Mouse (Mus musculus) retina, postnatal 7 days (tissue): ENCODE results near the gene Src.
"Not testable (repeated sequence)": the region's sequence is repeated elsewhere in the genome, so short reads cannot be mapped to it uniquely, and the experiment has no call there.

Experiments
- DNase-seq: peaks from one replicate; pipeline ENCODE4 v3.0.0-alpha.2; 2012; ENCODE audit warnings: low read depth, low spot score

The Src gene

DNA sequence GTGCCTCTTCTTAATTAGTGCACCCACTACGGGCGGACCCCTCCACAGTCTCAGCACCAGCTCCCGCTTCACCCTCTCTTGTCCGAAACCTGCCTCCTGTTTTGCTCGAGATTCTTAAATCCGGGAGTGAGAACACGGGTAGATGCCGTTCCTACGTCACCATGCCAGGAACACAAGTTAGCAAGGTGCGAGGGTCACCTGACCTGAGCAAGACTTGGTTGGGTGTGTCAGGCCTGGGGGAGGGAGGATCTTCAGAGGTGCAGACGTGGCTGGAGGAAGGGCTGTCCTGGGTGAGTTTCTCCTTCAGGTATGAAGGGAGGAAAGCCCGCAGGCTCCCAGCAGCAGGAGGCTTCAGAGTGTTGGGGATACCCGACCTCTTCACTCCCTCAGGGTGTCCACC is at the start of gene Src:
Src (plus strand) TSS at position 239 of the 400 bp plus-strand sequence.
- no peak for DNase-seq

DNA sequence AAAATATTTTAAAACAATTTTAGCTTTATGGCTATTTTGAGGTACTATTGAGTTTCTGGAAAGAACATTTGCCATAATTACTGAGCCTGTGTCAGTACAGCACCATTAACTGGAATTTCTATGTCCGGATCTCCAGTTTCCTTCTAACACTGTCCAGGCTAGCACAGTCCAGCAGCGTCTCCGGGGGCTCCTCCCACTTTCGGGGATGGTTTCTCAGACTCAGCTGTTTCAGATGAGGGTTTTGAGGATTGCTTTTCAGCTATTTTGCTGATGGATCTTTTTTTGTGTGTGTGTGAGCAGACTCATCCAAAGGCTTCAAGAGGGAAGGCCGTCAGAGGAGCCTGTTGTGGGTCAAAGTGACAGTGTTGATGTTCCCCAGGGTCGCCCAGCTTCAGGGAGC is 46.5 kb upstream of the Src start:
- no peak for DNase-seq

DNA sequence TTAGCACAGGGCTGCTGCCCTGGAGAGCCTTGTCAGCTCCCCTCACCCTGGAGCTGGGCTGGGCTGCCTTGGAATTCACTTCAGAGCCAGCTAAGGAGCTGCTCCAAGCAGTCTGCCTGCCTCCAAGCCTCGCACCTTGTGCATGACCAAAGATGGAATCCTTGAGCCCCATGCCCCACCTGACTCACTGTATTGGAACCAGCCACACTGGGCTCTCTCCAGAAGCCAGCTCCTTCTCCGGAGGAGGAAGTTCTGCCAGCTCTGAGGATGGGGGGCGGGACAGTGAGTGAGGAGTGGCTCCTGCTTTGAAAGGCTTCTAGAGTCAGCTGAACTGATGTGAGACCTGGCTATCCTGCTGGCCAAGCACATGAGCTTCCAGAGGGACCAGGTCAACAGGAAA is 44.6 kb upstream of the Src start:
- DNase-seq: no peak

DNA sequence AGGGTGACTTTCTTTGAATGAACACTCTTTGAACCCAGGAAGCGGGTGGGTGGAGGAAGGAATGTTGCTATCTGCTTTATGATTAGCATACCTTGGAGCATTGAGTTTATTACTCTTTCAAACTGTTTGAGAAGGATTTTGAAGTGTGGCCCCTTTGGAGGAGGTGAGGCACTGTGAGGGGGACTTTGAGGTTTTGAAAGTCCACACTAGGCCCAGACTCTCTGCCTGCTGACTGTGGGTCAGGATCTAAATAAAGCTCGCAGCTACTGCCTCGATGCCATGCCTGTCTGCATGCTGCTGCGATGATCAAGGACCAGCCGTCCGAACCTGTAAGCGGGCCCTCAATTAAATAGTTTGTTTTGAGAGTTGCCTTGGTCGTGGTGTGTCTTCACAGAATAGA is 43.2 kb upstream of the Src start:
- no peak for DNase-seq

DNA sequence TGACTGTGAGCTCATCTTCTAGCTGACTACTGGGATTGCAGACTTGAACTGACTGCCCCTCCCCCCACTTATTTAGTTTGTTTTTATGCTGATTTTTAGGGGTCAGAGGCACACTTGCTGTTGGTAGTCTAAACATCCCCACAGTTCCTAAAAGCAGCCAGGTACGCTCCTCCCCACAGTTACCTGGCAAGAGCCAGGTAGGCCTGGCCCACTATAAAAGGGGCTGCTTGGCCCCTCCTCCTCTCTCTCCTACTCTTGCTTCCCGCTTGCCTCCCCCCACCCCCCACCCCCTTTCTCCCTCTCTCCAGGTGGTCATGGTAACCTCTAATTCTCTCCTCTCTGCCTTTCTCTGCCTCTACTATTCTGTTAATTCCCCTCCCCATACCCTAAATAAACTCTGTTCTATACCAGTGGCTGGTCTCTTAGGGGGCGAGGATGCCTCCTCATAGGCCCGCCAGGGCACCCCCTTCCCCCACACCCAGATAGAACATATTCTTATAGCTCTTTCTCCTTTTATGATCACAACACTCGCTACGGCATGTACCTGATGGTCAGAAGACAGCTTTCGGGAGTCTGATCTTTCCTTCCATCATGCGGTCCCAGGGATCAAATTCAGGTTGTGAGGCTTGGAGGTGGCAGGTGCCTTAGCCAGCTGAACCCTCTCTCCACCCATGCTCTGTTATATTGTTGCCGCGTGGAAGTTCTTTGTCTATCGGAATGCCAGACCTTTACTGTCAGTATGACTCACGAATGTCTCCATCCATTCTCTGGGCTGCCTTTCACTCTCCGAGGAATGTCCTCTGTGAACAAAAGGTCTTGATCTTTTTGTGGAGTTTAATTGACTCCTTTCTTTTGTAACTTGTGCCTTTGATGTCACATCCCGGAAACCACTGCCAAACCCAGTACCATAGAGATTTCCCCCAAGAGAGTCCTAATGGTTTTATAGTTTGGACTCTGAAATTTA is 42.2 kb upstream of the Src start:
- no peak for DNase-seq

DNA sequence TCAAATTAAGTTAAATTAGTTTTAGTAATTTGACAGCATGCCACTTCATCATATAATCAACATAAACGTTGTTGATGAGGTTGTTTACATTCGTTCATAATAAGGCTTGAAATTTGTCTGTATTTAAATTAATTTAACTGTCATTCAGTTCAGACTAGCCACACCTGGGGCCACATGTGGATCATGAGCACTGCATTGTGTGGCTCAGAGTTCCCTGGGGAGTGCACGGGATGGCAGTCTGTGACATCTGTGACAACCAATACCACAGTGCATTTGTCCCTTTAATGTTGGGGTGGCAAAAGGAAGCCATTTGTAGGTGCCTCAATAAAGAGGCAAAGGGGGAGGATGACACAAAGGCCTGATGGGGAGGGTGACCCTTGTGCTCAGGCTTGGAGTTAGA is 41.2 kb upstream of the Src start:
- no peak for DNase-seq

DNA sequence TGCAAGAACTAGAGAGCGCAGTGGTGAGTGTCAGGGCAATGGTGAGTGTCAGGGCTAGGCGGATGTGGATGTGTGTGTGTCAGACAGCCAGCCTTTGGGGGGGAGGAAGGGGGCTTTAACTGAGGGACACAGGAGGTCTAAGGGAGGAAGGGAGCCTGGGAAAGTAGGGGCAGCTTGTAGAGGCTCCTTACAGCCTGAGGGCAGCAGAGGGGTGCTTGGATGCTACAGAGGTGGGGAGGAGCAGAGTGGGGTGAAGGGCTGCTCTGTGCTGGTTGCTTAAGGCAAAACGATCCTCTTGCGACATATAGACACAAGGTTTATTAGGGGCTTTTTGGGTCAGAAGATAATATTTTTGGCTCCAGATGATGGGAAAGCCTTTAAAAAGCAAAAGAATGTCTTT is 33.4 kb upstream of the Src start:
- DNase-seq: no peak

DNA sequence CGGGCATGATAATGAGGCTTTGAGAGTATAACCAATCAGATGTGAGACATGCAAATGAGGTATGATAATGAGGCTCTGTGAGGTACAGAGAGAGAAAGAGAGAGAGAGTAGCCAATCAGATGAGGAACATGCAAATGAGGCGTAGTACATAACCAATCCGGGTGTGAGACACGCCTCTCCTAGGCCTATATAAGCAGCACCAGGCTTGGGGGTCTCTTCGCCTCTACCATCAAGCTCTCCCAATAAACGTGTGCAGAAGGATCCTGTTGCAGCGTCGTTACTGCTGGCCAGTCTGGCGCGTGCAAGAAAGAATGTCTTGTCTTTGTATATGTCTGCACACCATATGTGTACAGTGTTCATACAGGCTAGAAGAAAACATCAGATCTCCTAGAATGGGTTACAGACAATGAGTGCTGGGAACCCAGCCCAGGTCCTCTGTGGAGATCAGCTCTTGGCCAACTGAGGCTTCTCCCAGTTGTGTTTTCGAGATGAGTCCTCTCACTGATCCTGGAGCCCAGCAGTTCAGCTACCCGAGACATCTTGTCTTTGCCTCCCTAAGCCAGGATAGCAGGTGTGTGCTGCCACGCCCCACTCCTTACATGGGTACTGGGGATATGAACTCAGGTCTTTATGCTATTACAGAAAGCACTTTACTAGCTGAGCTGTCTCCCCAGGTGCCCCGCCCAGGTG is 29.2 kb upstream of the Src start:
- DNase-seq: not testable (repeated sequence)

DNA sequence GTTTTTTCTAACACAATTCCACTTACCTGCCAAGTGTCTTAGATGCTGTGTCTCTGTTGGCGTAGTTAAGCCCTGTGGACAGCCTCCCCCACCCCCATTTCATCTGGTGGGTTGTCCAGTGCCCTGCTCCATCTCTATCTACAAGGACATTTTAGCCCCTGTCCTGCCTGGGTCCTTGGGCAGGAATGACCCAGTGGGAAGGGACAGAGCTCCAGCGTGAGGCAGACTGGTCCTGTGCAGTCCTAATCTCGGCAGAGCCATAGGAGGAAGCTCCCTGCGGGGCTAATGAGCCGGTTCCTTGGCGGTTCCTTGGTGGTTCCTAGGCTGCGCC is 28.7 kb upstream of the Src start:
- DNase-seq: no peak

DNA sequence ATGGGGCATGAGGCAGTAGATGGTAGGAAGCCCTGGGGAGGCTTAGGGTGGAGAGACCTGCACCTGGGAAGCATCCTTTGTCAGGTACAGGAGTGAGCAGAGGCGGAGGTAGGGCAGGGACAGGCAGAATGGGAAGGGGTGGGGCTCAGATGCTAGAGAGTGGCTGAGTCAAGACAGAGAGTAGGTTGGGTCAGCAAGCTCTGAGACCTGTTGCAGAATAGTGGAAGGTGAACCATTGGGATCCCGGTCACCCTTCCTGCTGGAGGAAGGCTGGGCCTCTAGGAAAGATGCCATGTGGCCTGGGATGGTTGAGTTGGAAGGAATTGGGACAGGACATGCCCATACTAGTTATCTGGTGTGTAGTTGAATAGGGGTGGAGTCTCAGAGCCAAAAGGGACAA is 25.9 kb upstream of the Src start:
- no peak for DNase-seq

DNA sequence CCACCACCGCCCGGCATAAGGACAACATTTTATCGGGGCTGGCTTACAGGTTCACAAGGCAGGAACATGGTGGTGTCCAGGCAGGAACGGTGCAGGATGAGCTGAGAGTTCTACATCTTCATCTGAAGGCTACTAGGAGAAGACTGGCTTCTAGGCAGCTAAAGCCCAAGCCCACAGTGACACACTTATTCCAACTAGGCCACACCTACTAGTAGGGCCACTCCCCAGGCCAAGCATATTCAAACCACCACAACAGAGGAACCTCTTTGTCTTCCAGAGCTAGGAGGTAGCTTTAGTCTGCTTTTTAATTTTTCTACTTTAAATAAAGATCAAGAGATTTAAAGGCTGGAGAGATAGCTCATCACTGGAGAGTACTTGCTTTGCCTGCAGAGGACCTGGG is 24.7 kb upstream of the Src start:
- no peak for DNase-seq

DNA sequence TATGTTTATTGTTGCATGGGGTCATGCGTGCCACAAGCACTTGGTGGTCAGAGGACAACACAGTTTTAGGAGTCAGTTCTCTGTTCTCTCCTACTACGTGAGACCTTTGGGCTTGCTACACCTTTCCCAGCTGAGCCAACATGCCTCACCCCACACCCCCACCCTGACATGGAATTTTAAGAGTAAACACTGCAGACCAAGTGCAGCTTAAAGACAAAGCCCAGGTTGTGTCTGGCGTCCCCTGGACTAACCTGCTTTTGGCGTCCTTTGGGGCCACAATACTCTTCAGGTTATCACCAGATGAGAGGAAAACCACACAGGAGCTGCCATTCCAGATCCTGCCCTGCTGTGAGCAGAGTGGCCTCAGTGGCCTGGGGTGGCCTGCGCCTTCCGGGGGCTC is 23.4 kb upstream of the Src start:
- no peak for DNase-seq

DNA sequence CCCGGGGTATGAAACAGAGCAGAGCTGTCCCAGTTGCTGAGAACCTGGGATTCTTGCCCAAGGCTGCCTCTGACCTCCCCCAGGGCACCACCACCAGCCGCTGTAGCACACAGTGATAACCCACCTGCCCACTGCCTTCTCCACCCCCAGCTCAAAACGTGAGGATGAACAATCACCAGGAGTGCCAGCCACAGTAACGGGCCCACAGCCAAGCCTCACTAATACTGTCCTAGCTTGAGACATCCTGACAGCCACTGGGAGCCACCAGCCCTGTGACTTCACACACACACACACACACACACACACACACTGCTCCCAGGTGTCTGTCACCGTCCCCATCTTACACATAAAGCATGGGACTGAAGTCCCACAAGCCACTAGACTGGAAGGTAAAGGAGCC is 22.9 kb upstream of the Src start:
- DNase-seq: no peak

DNA sequence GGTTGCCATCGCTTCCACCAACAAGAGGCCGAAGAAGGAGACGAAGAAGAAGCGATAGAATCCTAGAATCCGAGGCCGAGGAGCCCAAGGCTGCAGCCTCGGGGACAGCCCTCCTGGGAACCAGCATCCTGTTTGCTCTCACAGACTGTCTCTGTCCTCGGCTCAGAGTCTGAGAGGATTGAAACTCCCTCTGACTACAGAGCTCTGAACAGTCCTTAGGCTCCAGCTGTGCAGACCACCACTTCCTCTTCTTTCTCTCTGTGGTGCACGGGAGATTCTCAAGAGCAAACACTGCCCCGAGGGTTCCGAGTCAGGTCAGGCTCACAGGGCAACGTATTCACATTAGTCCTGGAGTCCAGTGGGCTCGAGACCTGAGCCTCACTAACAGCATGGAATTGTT is 22.3 kb upstream of the Src start:
- no peak for DNase-seq

DNA sequence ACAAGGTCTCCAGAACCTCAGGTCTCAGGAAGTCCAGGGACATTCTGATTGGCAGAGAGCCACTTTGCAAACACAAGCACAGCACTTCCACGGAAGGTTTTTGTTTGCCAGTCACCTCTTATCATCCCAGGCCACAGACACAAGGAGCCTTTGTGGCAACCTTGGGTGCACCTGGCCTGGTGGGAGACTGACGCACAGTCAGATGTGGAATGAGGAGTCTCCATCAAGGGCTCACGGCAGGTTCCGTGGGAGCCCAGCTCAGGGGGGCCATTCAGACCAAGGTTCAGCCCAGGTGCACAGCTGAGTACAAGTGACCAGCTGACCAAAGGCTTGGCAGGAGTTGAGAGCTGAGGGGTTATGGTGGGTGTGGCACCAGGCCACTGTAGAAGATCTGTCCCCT is 20.9 kb upstream of the Src start:
- DNase-seq: no peak

DNA sequence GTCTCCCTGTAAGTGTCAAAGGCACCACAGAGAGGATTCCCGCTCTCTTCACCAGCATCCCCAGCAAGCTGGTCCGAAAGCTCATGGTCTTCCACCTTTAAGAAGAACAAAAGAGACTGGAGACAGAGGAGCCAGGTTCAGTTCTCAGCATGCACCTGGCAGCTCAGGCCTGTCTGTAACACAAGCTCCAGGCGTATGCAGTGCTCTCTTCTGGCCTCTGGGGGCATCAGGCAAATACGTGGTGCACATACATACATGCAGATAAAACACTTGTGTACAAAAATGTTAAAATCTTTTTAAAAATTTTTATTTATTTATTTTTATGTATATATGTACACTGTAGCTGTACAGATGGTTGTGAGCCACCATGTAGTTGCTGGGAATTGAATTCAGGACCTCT is 19.7 kb upstream of the Src start:
- no peak for DNase-seq

DNA sequence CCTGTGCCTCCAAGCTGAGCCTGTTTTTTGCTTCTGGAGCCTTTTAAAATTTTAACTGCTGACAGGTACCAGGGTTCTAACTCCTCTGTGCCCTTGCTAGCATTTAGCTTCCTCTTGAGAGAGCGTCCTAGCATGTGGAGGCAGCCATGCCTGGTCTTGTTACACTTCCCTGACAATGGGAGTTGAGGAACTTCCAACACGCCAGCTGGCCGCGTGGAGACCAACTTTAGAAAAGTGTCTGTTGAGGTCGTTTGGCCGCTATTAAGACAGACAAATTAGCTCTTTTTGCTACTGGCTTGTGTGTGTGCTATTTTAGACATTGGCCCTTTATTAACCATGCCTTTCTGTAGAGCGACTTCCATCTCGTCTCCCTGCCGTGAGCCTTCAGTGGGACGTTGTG is 18.4 kb upstream of the Src start:
- no peak for DNase-seq

DNA sequence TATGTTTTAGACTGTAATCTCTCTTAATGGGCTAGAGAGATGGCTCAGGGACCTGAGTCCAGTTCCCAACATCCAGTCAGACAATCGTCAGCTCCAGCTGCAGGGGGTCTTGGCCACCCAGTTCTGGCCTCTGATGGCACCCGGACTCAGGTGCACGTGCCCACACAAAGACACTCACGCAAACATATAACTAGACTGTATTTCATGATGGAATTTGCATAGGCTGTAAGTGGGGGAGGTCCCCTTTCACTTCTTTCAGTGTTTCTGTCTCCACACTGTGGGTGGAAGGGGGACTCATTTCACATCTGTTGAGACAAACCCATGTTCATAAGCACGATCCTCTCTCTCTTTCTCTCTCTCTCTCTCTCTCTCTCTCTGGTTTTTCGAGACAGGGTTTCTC is 17.8 kb upstream of the Src start:
- no peak for DNase-seq

DNA sequence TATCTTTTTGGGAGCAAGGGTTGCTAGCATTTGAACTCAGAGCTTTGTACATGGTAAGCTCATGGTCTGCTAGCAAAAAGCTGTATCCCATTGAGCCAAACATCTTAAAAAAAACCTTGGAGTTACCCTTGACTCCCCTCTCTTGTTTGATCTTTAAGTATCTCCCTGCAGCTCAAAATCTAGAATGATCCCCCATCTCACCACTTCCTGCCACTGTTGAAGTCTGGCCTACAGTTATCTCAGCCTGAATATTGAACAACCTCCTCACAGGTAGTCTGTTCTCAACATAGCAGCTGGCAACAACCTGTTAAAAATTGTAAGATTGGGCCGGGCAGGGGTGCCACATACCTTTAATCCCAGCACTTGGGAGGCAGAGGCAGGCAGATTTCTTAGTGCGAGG is 17.0 kb upstream of the Src start:
- DNase-seq: no peak

DNA sequence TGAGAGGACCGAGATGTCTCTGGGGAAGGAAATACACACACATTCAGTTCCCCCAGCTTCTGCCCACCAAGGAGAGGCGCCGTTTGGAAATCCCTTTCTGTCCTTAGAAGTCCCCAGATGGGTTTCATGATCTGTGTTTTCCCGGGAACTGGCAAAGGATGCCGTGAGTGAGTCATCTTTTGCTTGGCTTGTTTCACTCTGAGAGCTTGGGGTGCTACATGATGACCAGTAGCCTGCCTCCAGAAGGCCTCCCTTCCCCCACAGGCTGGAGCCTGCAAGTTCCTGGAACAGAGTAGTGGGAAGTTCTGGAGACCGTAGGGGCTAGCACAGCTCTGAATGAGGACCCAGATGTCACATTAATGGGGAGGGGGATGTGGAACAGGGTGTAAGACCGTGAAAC is 10.6 kb upstream of the Src start:
- DNase-seq: no peak

DNA sequence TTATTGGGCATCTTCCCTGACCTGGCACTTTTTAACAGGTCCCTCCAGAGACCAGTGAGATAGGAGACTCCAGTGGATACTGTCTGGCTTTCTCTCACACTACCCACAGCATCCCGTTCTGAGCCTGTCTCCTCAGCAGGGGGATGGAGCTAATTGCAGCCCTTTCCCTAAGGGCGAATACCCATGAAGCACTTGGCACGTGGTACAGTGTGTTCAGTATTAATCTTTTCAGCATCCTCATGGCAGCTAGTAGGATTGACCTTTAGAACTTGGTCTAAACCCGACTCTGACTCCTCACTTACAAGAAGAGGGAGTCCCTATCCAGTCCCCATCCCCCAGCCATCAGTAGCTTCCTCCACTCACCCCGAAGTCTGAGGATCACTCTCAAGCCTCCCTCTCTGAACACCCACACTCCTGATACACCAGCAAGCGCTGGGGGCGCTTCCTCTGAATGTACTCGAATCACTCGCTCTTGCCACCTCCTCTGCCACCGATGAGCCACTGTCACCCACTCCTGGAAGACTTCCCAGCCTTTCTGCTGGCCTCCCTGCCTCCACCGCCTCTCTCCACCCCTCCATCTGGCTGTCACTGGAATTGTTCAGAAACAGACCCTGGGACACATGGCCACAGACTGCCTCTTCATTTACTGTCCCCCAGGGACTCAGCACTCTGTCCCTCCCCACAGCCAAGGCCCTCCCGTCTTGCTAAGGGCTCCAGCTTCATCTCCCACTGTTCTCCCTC is 8.3 kb upstream of the Src start:
- DNase-seq: no peak

DNA sequence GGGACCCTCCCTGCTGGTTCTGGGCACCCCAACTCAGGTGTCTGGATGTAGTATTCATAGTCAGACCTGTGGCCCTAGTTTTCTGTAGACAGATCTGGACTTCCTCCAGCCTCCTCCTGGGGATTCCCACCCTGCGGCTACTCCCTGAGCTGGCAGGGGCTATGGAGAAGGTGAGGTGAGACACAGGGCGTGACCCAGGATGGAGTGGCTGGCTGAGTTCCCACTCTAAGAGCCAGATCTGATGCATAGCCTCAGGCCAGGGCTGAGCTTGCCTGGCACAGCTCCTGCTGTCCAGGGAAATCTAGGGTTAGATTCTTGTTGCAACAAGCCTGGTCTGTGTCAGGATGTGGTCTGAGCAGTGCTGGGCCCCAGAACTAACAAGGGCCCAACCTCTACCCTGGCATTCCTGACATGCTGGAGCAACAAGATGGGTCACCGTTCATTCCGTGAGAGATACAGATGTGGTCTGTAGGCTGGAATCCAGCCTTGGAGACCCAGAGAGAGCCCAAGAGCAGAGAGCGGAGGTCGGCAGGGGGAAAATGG is 7.0 kb upstream of the Src start:
- DNase-seq: no peak
